Mouse (Mus musculus) kidney, embryonic 15.5 days (tissue): ENCODE measurements around the gene Hes7. TPM values are rescaled to one million over a fixed set of nuclear protein-coding genes. Genes with fewer than 3 reads are reported as not detected.

Experiments used
- ATAC-seq: fragments of 200-750 bp; cut with Nextera tagmentation; replicated peaks from 2 replicates; pipeline ENCODE4 v1.8.0; 2017; ENCODE audit warnings: moderate TSS enrichment; ENCODE audit not compliant: low FRiP score
- H3K27ac ChIP-seq: fragments of 300-500 bp; sonication (generic); 2 replicates; pipeline ENCODE4 v1.5.1; 2015; ENCODE audit warnings: mild to moderate bottlenecking, inconsistent platforms
- H3K27me3 ChIP-seq: fragments of 300-500 bp; sonication (generic); 2 replicates; pipeline ENCODE4 v1.6.1; 2015; ENCODE audit warnings: inconsistent platforms
- H3K36me3 ChIP-seq: fragments of 300-500 bp; sonication (generic); 2 replicates; pipeline ENCODE4 v1.6.1; 2015; ENCODE audit warnings: inconsistent platforms
- H3K4me1 ChIP-seq: fragments of 300-500 bp; sonication (generic); 2 replicates; pipeline ENCODE4 v1.6.1; 2015; ENCODE audit warnings: inconsistent platforms
- H3K4me2 ChIP-seq: fragments of 300-500 bp; sonication (generic); 2 replicates; pipeline ENCODE4 v1.6.1; 2015; ENCODE audit warnings: moderate library complexity, mild to moderate bottlenecking, inconsistent platforms
- H3K4me3 ChIP-seq: fragments of 300-500 bp; sonication (generic); replicated peaks from 2 replicates; pipeline ENCODE4 v1.5.1; 2015; ENCODE audit warnings: mild to moderate bottlenecking, inconsistent platforms
- H3K9ac ChIP-seq: fragments of 300-500 bp; sonication (generic); 2 replicates; pipeline ENCODE4 v1.6.1; 2015; ENCODE audit warnings: mild to moderate bottlenecking, inconsistent platforms
- H3K9me3 ChIP-seq: fragments of 300-500 bp; sonication (generic); replicated peaks from 2 replicates; pipeline ENCODE4 v1.6.1; 2016; ENCODE audit warnings: inconsistent platforms
- WGBS: fragments of 180-500 bp; shearing (Covaris S2); methylation state at CpG from one replicate; pipeline ENCODE4 v1.1.7; 2015; ENCODE audit warnings: mixed read lengths; 5-methylcytosine and 5-hydroxymethylcytosine counted together
- polyA plus RNA-seq: library from polyadenylated mRNA; unstranded; fragments of >200 nt; fragmentation: Nextera tagmentation; extraction: Ambion mirVana; gene quantifications from 2 replicates; pipeline ENCODE4 v1.2.1, GENCODE M21; 2015

Hes7 gene
- polyA plus RNA-seq, 1 experiment from 2014 or later = 0.42 TPM

DNA sequence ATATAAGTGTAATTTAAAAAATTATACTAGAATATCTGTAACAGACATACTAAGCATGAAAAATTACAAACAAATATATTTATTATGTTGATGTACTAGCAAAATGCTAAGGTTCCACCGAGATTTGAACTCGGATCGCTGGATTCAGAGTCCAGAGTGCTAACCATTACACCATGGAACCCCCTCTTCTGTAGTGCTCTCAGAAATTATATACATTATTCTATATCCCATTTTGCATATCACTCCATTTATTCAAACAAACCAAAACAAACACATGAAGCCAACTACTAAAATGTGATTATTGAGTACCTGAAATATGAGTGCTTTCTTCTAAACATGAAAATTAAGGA is 4.3 kb downstream of the Hes7 start:
- peaks cover 44% of the 10 kb centered on the region for H3K4me1 ChIP-seq
- no peaks in the 10 kb centered on the region for H3K9me3 ChIP-seq
- no peaks in the 10 kb centered on the region for H3K36me3 ChIP-seq
- H3K4me3 ChIP-seq = peak overlapping the region; percentile 83
- peaks cover 9% of the 10 kb centered on the region; the same call in 1 of the 2 replicates for H3K27me3 ChIP-seq
- 0 out of 2 replicates have a peak, but pooled peaks have one; percentile 12 for ATAC-seq
- H3K27ac ChIP-seq = peak overlapping the region; percentile 92
- peak overlapping the region; percentile 94 for H3K4me2 ChIP-seq
- H3K9ac ChIP-seq = no peak overlapping the region
- WGBS = 0% methylated on average over 3 of the region's 3 CpGs

- Histone ChIP-seq H3K9me3 (no peaks in the 10 kb centered on the region), H3K4me3 (peak overlapping the region; percentile 67), H3K9ac (peak overlapping the region; percentile 55), H3K4me1 (peaks cover 37% of the 10 kb centered on the region), H3K27me3 (peaks cover 9% of the 10 kb centered on the region; the same call in 1 of the 2 replicates), H3K4me2 (peak overlapping the region; percentile 86), H3K36me3 (no peaks in the 10 kb centered on the region), H3K27ac (peak overlapping the region; percentile 88)
- under 1% methylated on average over 24 of the region's 24 CpGs for WGBS
- ATAC-seq = peak; percentile 50
Measured at GRCm38 (mm10) chr11:69125041-69125851, 5.0 kb downstream of the Hes7 start.

DNA sequence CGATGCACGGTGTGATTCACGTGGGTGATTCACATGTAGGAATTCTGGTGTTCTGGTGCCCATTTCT is 5.5 kb downstream of the Hes7 start, which contains the start of gene Aloxe3:
Aloxe3 (plus strand) TSS at position 45 of the 67 bp plus-strand sequence.
- peak within 1 kb of the TSS; percentile 55 for H3K9ac ChIP-seq
- H3K4me3 ChIP-seq = peak within 1 kb of the TSS; percentile 67
- no peaks in the 10 kb centered on the region for H3K36me3 ChIP-seq
- H3K9me3 ChIP-seq = no peaks in the 10 kb centered on the region
- H3K4me1 ChIP-seq = peaks cover 32% of the 10 kb centered on the region
- peak within 1 kb of the TSS; percentile 86 for H3K4me2 ChIP-seq
- peak within 1 kb of the TSS; percentile 88 for H3K27ac ChIP-seq
- no peak for ATAC-seq
- WGBS = 1% methylated on average over 3 of the region's 3 CpGs
- peaks cover 9% of the 10 kb centered on the region; the same call in 1 of the 2 replicates for H3K27me3 ChIP-seq

DNA sequence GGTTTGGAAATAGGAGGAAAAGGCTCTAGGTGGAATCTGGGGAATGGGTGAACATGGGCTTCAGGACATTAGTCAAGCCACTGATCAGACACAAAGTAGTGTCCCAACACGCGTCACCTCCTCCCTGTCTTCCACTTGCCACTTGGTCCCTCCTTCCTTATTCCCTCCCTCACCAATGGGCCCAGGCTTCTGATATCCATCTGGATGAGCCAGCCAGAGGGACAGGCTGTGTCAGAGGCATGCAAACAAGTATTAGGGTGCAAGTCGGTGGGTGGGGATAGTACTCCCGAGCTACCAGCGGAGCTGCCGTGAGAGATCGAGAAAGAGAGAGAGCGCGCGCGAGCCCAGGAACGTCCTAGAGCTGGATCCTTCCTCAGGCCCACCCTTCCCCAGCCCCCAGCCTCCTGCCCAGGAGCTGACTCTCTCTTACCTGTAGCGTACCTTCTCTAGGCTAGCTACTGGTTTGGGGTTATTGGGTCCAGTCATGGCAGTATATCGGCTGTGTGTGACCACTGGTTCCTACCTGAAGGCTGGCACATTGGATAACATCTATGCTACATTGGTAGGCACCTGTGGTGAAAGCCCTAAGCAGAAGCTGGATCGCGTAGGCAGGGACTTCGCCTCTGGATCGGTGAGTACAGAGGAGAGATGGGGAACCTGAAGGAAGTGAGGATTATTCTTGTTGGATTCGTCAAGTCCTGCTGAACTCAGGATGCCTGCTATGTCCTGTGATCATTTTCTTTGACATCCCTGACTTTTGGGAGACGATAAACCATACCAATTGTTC is 5.9 kb downstream of the Hes7 start:
- Histone ChIP-seq H3K27ac (peak overlapping the region; percentile 88), H3K36me3 (no peaks in the 10 kb centered on the region), H3K9ac (peak overlapping the region; percentile 55), H3K4me3 (peak overlapping the region; percentile 67), H3K9me3 (no peaks in the 10 kb centered on the region), H3K27me3 (peaks cover 9% of the 10 kb centered on the region; the same call in 1 of the 2 replicates), H3K4me1 (peaks cover 28% of the 10 kb centered on the region), H3K4me2 (peak overlapping the region; percentile 86)
- 12% methylated on average over 20 of the region's 20 CpGs for WGBS
- no peak for ATAC-seq

DNA sequence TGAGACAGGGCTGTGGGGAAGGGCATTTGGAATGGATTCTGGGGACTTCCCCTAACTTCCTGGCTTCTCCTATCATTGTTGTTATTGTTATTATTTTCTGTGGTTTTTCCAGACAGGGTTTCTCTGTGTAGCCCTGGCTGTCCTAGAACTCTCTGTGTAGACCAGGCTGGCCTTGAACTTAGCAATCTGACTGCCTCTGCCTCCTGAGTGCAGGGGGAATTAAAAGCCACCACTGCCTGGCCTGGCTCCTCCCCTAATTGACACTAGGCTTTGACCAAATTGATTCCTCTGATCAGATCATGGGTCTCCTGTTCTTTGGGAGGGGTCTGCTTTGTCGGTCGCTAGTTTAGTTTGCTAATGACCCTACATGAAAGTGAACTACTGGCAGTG is 6.5 kb downstream of the Hes7 start:
- H3K9me3 ChIP-seq = no peaks in the 10 kb centered on the region
- peak overlapping the region; percentile 86 for H3K4me2 ChIP-seq
- H3K27ac ChIP-seq = no peak overlapping the region
- ATAC-seq = no peak
- H3K9ac ChIP-seq = no peak overlapping the region
- peak overlapping the region; percentile 67 for H3K4me3 ChIP-seq
- peaks cover 23% of the 10 kb centered on the region for H3K4me1 ChIP-seq
- H3K27me3 ChIP-seq = peaks cover 9% of the 10 kb centered on the region; the same call in 1 of the 2 replicates
- 39% methylated on average over 2 of the region's 2 CpGs for WGBS
- H3K36me3 ChIP-seq = no peaks in the 10 kb centered on the region

DNA sequence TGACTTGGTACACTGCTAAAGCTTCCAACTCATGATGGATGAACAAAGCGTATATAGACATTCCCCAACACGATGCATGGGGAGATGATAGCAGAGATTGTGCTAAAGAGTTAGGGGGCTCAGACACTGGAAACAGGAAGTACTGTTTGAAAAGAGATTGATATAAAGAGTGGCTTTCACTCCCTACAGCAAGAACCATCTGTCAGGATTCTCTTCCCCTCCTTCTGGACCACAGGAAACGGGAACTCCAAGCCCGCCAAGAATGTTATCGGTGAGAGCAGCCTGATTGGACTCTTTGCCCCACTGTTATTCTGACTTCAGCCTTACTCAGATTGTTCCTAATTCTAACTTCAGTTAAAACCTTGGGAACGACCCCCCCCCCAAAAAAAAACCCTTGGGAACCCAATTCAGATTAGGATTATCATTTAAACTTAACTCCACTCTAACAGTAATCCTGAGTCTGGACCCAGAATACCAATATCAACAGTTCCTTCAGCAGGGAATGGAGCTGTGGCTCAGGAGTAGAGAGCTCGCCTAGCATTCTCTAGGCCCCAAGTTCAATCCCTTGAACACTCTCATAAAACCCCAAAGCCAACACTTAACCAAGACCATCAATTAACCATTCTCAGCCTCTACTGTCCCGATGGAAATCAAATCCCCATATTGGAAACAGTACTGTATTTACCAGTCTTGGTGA is 8.4 kb downstream of the Hes7 start:
- Histone ChIP-seq H3K4me3 (no peak overlapping the region), H3K9me3 (no peaks in the 10 kb centered on the region), H3K27me3 (peaks cover 9% of the 10 kb centered on the region; the same call in 1 of the 2 replicates), H3K27ac (no peak overlapping the region), H3K36me3 (no peaks in the 10 kb centered on the region), H3K4me1 (peaks cover 13% of the 10 kb centered on the region), H3K9ac (no peak overlapping the region), H3K4me2 (no peak overlapping the region)
- 63% methylated on average over 8 of the region's 8 CpGs for WGBS
- no peak for ATAC-seq

DNA sequence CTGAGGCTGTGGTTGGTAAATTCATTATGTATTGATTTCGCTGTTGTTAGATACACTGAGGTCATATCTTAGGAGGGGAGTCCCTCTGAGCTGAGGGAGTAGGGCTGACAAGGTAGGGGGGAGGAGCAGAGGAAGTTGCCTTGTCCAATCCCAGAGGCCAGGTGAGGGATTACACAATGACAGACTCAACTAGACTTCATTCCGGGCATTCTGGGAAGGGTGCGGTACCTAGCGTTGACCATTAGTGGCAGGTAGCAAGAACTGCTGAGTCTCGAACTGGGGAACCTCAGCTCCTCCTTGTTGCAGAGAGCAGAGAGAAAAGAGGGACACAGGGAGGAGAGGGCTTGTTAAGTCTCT is 13.3 kb downstream of the Hes7 start:
- 27% methylated on average over 5 of the region's 5 CpGs for WGBS
- ATAC-seq = peak; percentile 23; the same call in 1 of the 2 replicates
- Histone ChIP-seq H3K4me2 (peak overlapping the region; percentile 92), H3K27me3 (no peaks in the 10 kb centered on the region), H3K9me3 (no peaks in the 10 kb centered on the region), H3K9ac (no peak overlapping the region), H3K27ac (no peak overlapping the region), H3K36me3 (no peaks in the 10 kb centered on the region), H3K4me3 (peak overlapping the region; percentile 53), H3K4me1 (peaks cover 14% of the 10 kb centered on the region)

- Histone ChIP-seq H3K36me3 (no peaks in the 10 kb centered on the region), H3K4me1 (peaks cover 14% of the 10 kb centered on the region), H3K9ac (peak overlapping the region; percentile 46), H3K4me3 (peak overlapping the region; percentile 53), H3K27me3 (no peaks in the 10 kb centered on the region), H3K4me2 (peak overlapping the region; percentile 92), H3K27ac (no peak overlapping the region), H3K9me3 (no peaks in the 10 kb centered on the region)
- under 1% methylated on average over 34 of the region's 34 CpGs for WGBS
- ATAC-seq = peak; percentile 80
Measured at GRCm38 (mm10) chr11:69133923-69134621, 13.9 kb downstream of the Hes7 start.

GRCm38 (mm10) chr11:69134622-69134968 is 14.4 kb downstream of the Hes7 start:
- Histone ChIP-seq H3K36me3 (no peaks in the 10 kb centered on the region), H3K4me1 (peaks cover 14% of the 10 kb centered on the region), H3K4me2 (peak overlapping the region; percentile 92), H3K4me3 (peak overlapping the region; percentile 53), H3K9ac (peak overlapping the region; percentile 46), H3K27ac (no peak overlapping the region), H3K9me3 (no peaks in the 10 kb centered on the region), H3K27me3 (no peaks in the 10 kb centered on the region)
- 20% methylated on average over 8 of the region's 8 CpGs for WGBS
- no peak for ATAC-seq

GRCm38 (mm10) chr11:69135361-69135760 is 15.2 kb downstream of the Hes7 start:
- no peak overlapping the region for H3K9ac ChIP-seq
- H3K27me3 ChIP-seq = no peaks in the 10 kb centered on the region
- H3K4me2 ChIP-seq = no peak overlapping the region
- ATAC-seq = no peak
- H3K4me1 ChIP-seq = peaks cover 14% of the 10 kb centered on the region
- no peak overlapping the region for H3K4me3 ChIP-seq
- no peaks in the 10 kb centered on the region for H3K36me3 ChIP-seq
- 89% methylated on average over 6 of the region's 6 CpGs for WGBS
- H3K27ac ChIP-seq = no peak overlapping the region
- no peaks in the 10 kb centered on the region for H3K9me3 ChIP-seq

GRCm38 (mm10) chr11:69147546-69147945 is 27.3 kb downstream of the Hes7 start:
- Histone ChIP-seq H3K27ac (no peak overlapping the region), H3K9me3 (no peaks in the 10 kb centered on the region), H3K27me3 (peaks cover 3% of the 10 kb centered on the region; the same call in 1 of the 2 replicates), H3K4me2 (no peak overlapping the region), H3K9ac (no peak overlapping the region), H3K4me1 (peaks cover 7% of the 10 kb centered on the region), H3K4me3 (no peak overlapping the region), H3K36me3 (no peaks in the 10 kb centered on the region)
- 69% methylated on average over 7 of the region's 7 CpGs for WGBS
- no peak for ATAC-seq
